27 mouse cellular contexts compared by ENCODE assay signal in genomic region chr12:116711133-116711532, GRCm38 (mm10).
DNase-seq lines count a peak whose midpoint lies in the region; ATAC-seq and TF ChIP-seq lines count a peak whose summit lies in the region.
"Had no signal": no experiment of that assay in that cellular context is flagged by ENCODE, and none has a peak within 500 bp of the region (broad histone marks: within the 10 kb centered on the region; RNA-seq: fewer than 3 reads in every experiment).

No protein-coding gene starts in this region.

- no peak overlapping the region for H3K4me2 ChIP-seq in hindbrain, embryonic 15.5 days
- H3K4me2 ChIP-seq in hindbrain, embryonic 11.5 days (replicated peaks; ENCODE audit: low read depth, low read length), result no peak overlapping the region
- H3K4me2 ChIP-seq in hindbrain, embryonic 16.5 days (ENCODE audit: low read length), result no peak overlapping the region
- no peak overlapping the region for H3K4me2 ChIP-seq in hindbrain, postnatal 0 days (ENCODE audit: low read depth, low read length)
- H3K4me2 ChIP-seq in neural tube, embryonic 14.5 days (ENCODE audit: low read depth, low read length), result no peak overlapping the region
- H3K4me2 ChIP-seq: heart, embryonic 12.5 days; kidney, embryonic 15.5 days; liver, embryonic 15.5 days; lung, embryonic 15.5 days had no signal

- H3K27me3 ChIP-seq in hindbrain, embryonic 15.5 days, result no peaks in the 10 kb centered on the region
- H3K27me3 ChIP-seq in hindbrain, embryonic 11.5 days (ENCODE audit: control insufficient read depth, insufficient read depth, low read length), result no peaks in the 10 kb centered on the region
- no peaks in the 10 kb centered on the region for H3K27me3 ChIP-seq in hindbrain, embryonic 16.5 days (replicated peaks; ENCODE audit: control insufficient read depth, insufficient read depth, low read length)
- no peaks in the 10 kb centered on the region for H3K27me3 ChIP-seq in hindbrain, postnatal 0 days (ENCODE audit: insufficient read depth, low read length)
- no peaks in the 10 kb centered on the region for H3K27me3 ChIP-seq in neural tube, embryonic 14.5 days (ENCODE audit: control insufficient read depth, insufficient read depth, low read length)
- H3K27me3 ChIP-seq: heart, embryonic 12.5 days; kidney, embryonic 15.5 days; liver, embryonic 15.5 days; lung, embryonic 15.5 days had no signal

- peaks cover 12% of the 10 kb centered on the region for H3K4me1 ChIP-seq in hindbrain, embryonic 15.5 days (replicated peaks)
- no peaks in the 10 kb centered on the region for H3K4me1 ChIP-seq in hindbrain, embryonic 11.5 days (replicated peaks; ENCODE audit: control insufficient read depth, insufficient read depth, low read length)
- H3K4me1 ChIP-seq in hindbrain, embryonic 16.5 days (ENCODE audit: control insufficient read depth, insufficient read depth, low read depth, low read length), result peaks cover 8% of the 10 kb centered on the region; the same call in 1 of the 2 replicates
- H3K4me1 ChIP-seq in hindbrain, postnatal 0 days (ENCODE audit: insufficient read depth, low read length), result 0 out of 2 replicates have a peak, but pooled peaks cover 4% of the 10 kb centered on the region
- no peaks in the 10 kb centered on the region for H3K4me1 ChIP-seq in neural tube, embryonic 14.5 days (ENCODE audit: control insufficient read depth, insufficient read depth, low read length)
- H3K4me1 ChIP-seq: embryonic facial prominence, embryonic 10.5 days; heart, embryonic 12.5 days; kidney, embryonic 15.5 days; limb, embryonic 10.5 days; liver, embryonic 15.5 days; lung, embryonic 15.5 days had no signal

- H3K9me3 ChIP-seq in hindbrain, embryonic 15.5 days, result no peaks in the 10 kb centered on the region
- H3K9me3 ChIP-seq in hindbrain, embryonic 11.5 days (ENCODE audit: control insufficient read depth, low read length), result no peaks in the 10 kb centered on the region
- H3K9me3 ChIP-seq in hindbrain, embryonic 16.5 days (ENCODE audit: control insufficient read depth, low read length), result no peaks in the 10 kb centered on the region
- H3K9me3 ChIP-seq in hindbrain, postnatal 0 days (ENCODE audit: low read length), result no peaks in the 10 kb centered on the region
- H3K9me3 ChIP-seq in neural tube, embryonic 14.5 days (ENCODE audit: control insufficient read depth, low read length), result no peaks in the 10 kb centered on the region
- H3K9me3 ChIP-seq: embryonic facial prominence, embryonic 10.5 days; heart, embryonic 12.5 days; kidney, embryonic 15.5 days; limb, embryonic 10.5 days; liver, embryonic 15.5 days; lung, embryonic 15.5 days had no signal

- ATAC-seq in hindbrain, embryonic 15.5 days (ENCODE audit: low FRiP score, low read depth), result 0 out of 2 replicates have a peak, but pooled peaks have one; percentile 46
- no peak for ATAC-seq in hindbrain, embryonic 11.5 days (ENCODE audit: low FRiP score)
- peak; percentile 43 for ATAC-seq in hindbrain, embryonic 16.5 days
- 0 out of 2 replicates have a peak, but pooled peaks have one; percentile 23 for ATAC-seq in hindbrain, postnatal 0 days
- peak; percentile 29; the same call in 1 of the 2 replicates for ATAC-seq in neural tube, embryonic 14.5 days (ENCODE audit: low read depth)
- ATAC-seq: intestine, postnatal 0 days had no signal

- no peaks in the 10 kb centered on the region for H3K36me3 ChIP-seq in hindbrain, embryonic 15.5 days
- H3K36me3 ChIP-seq in hindbrain, embryonic 11.5 days (ENCODE audit: control insufficient read depth, insufficient read depth, low read length), result no peaks in the 10 kb centered on the region
- no peaks in the 10 kb centered on the region for H3K36me3 ChIP-seq in hindbrain, embryonic 16.5 days (ENCODE audit: control insufficient read depth, insufficient read depth, low read length)
- H3K36me3 ChIP-seq in hindbrain, postnatal 0 days (ENCODE audit: insufficient read depth, low read length), result no peaks in the 10 kb centered on the region
- no peaks in the 10 kb centered on the region for H3K36me3 ChIP-seq in neural tube, embryonic 14.5 days (ENCODE audit: control insufficient read depth, insufficient read depth, low read length)
- H3K36me3 ChIP-seq: embryonic facial prominence, embryonic 10.5 days; heart, embryonic 12.5 days; kidney, embryonic 15.5 days; limb, embryonic 10.5 days; liver, embryonic 15.5 days; lung, embryonic 15.5 days had no signal

- 67% methylated on average over 6 of the region's 6 CpGs for WGBS in hindbrain, embryonic 15.5 days
- 89% methylated on average over 6 of the region's 6 CpGs for WGBS in hindbrain, embryonic 11.5 days
- 74% methylated on average over 6 of the region's 6 CpGs for WGBS in hindbrain, embryonic 16.5 days
- WGBS in hindbrain, postnatal 0 days, result 65% methylated on average over 6 of the region's 6 CpGs
- 90% methylated on average over 6 of the region's 6 CpGs for WGBS in neural tube, embryonic 14.5 days

- peak overlapping the region; percentile 43; the same call in 1 of the 2 replicates for H3K27ac ChIP-seq in hindbrain, embryonic 15.5 days (replicated peaks)
- no peak overlapping the region for H3K27ac ChIP-seq in hindbrain, embryonic 11.5 days (ENCODE audit: low read depth, low read length)
- H3K27ac ChIP-seq in hindbrain, embryonic 16.5 days (ENCODE audit: low read depth, low read length), result peak overlapping the region; percentile 23; the same call in 1 of the 2 replicates
- no peak overlapping the region for H3K27ac ChIP-seq in hindbrain, postnatal 0 days
- H3K27ac ChIP-seq in neural tube, embryonic 14.5 days (ENCODE audit: low read depth, low read length), result no peak overlapping the region
- H3K27ac ChIP-seq: embryonic facial prominence, embryonic 10.5 days; kidney, embryonic 15.5 days; limb, embryonic 10.5 days; liver, embryonic 15.5 days; lung, embryonic 15.5 days had no signal

- DNase-seq in hindbrain, embryonic 11.5 days (ENCODE audit: low spot score), result no peak
- no peak for DNase-seq in hindbrain, postnatal 0 days (ENCODE audit: low spot score)
- DNase-seq in kidney, adult 8-10 months, result no peak
- no peak for DNase-seq in retina, embryonic 14.5 days (ENCODE audit: low spot score)
- DNase-seq: adrenal gland, adult 2 months; cerebellum, adult 11 months; cerebellum, postnatal 10 days; gastrocnemius, postnatal 10 days; heart, adult 18-20 months; heart, postnatal 10 days; kidney, postnatal 4 days; liver; lung, postnatal 36 days; retina, postnatal 1 day; right cerebral cortex, postnatal 25 days; thymus, postnatal 14 days had no signal

- H3K9ac ChIP-seq in hindbrain, embryonic 15.5 days, result no peak overlapping the region
- H3K9ac ChIP-seq in hindbrain, embryonic 11.5 days (ENCODE audit: low read depth, low read length), result no peak overlapping the region
- H3K9ac ChIP-seq in hindbrain, embryonic 16.5 days (ENCODE audit: low read depth, low read length), result no peak overlapping the region
- no peak overlapping the region for H3K9ac ChIP-seq in hindbrain, postnatal 0 days (replicated peaks; ENCODE audit: low read length)
- H3K9ac ChIP-seq in neural tube, embryonic 14.5 days (replicated peaks; ENCODE audit: low read depth, low read length), result no peak overlapping the region
- H3K9ac ChIP-seq: heart, embryonic 12.5 days; kidney, embryonic 15.5 days; liver, embryonic 15.5 days; lung, embryonic 15.5 days had no signal

- no peak overlapping the region for H3K4me3 ChIP-seq in hindbrain, embryonic 15.5 days
- H3K4me3 ChIP-seq in hindbrain, embryonic 11.5 days (ENCODE audit: low read depth, low read length), result no peak overlapping the region
- no peak overlapping the region for H3K4me3 ChIP-seq in hindbrain, embryonic 16.5 days (ENCODE audit: low read length)
- no peak overlapping the region for H3K4me3 ChIP-seq in hindbrain, postnatal 0 days (ENCODE audit: low read length)
- H3K4me3 ChIP-seq in neural tube, embryonic 14.5 days (ENCODE audit: low read depth, low read length), result no peak overlapping the region
- H3K4me3 ChIP-seq: embryonic facial prominence, embryonic 10.5 days; heart, embryonic 12.5 days; kidney, embryonic 15.5 days; limb, embryonic 10.5 days; liver, embryonic 15.5 days; lung, embryonic 15.5 days; myocyte had no signal

- no peak for TF ChIP-seq CTCF in hindbrain, postnatal 0 days (IDR thresholded peaks at IDR 0.05; ENCODE audit: low read depth)

Comparison
In these comparisons a context has a peak if more than half of its experiments do, and no peak if none do; other contexts are left out.
1. H3K27ac ChIP-seq: peak in hindbrain, embryonic 15.5 days (single experiment) and hindbrain, embryonic 16.5 days (single experiment); none in hindbrain, embryonic 11.5 days (single experiment), hindbrain, postnatal 0 days (single experiment) and neural tube, embryonic 14.5 days (single experiment).